Mouse (Mus musculus) frontal cortex, adult (tissue): ENCODE measurements around the gene Enpp7.

Experiments used
- ATAC-seq: cut with Nextera tagmentation; 2 replicates; pipeline ENCODE4 v1.9.2; 2017; ENCODE audit warnings: mild to moderate bottlenecking, moderate library complexity, mixed read lengths; ENCODE audit not compliant: low TSS enrichment

Enpp7 gene

DNA sequence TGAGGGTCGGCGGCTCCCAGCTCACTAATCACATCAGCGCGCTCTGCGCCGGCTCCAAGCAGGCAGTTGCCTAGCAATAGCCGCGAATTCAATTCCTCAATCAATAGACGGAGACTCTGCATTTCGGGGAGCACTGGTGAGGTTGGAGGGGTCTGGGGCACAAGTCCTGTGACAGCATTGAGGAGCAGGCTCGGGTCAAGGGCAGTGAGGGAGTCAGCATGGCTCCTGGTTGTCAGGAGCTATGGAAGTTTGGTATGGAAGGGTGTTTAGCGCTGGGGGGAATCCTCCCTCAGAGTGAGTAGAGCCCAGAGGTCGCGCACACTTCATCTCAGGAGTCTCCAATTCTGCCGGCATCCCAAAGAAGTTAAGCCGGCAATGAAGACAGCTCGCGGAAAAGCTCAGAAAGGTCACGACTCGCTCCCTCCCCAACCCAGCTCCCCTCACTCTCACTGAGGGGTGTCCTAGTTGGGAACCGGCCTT, 47.7 kb downstream of the Enpp7 start:
- ATAC-seq = no peak

DNA sequence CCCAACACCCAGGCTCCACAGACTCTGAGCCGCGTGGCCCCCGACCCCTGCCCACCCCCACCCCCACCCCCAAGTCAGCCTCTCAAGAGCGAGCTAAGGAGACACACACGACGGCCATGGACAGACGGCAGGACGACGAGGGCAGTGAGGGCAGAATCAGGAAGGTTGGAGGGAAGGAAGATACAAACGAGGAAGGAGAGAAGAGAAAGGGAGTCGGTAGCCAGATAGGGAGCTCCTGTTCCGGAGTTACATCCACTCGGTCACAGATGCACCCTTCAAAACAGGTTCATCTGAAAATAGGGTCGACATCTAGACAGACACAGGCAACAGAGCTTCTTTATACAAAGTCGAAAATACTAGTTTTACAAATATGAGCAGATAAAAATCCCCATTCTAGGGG, 48.5 kb downstream of the Enpp7 start:
- no peak for ATAC-seq

DNA sequence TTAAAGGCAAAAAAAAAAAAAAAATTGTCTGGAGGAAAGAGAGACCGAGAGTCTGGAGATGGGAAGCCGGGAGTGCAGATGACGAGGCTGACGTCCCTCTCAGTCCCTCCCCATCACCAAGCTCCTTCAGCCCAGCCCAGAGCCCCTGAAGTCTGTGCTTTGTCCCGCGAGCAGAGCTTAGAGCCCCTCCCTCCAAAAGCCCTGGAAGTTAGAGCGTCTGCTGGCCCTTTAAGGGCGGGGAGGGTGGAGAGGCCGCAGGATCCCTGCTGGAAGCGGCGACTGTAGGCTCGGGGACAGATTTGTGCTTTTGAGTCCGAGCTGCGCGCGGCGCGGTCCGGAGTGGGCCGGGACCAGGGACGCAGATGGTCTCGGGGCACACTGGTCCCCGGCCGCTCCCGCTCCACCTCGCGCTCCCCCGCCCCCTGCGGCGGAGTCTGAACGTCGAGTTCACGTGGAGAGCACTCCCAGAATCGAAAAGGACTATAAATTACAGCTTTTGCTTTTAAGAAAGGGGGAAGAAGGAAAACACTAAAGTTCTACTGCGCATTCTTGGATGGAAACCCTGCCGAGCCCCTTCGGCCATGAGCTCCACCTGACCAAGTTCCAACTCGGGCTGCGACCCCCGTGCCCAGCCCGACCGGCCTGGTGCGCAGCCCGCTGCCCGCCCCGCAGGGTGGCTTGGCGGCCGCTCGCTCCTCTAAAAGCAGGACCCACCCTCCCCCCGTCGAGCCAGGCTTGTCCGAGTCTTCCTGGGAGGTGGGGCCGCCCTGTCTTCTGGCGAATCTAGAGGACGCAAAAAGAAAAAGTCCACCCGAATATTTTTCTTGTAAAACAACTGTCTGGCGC, 49.2 kb downstream of the Enpp7 start:
- ATAC-seq = no peak

DNA sequence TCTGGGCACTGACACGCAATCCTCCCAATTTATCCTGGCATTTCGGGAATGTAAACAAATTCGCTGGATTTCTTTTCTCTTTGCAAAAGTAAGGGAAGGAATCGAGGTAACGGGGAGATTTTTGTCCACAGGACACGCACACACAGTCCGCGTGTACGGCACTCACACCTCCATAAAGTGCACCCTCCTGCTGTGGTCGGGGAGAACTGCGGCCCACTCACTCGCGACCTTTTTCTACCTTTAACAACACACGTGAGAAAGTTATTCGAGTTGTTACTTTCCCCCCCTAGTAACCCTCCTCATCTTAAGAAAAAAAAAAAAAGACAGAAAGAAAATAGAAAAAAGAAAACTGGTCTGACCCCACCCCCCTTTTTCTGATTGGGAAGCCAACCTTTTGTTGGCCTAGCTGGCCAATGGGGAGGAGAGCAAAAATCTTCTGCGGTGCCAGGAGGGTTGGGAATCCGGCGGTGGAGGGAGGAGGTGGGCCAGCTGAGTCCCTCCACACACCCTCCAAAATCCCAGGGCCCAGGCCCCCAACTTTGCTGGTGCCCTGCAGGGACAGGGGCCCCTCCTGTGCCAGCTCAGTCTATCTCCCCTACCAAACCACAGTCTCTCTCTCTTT, 49.9 kb downstream of the Enpp7 start:
- no peak for ATAC-seq

DNA sequence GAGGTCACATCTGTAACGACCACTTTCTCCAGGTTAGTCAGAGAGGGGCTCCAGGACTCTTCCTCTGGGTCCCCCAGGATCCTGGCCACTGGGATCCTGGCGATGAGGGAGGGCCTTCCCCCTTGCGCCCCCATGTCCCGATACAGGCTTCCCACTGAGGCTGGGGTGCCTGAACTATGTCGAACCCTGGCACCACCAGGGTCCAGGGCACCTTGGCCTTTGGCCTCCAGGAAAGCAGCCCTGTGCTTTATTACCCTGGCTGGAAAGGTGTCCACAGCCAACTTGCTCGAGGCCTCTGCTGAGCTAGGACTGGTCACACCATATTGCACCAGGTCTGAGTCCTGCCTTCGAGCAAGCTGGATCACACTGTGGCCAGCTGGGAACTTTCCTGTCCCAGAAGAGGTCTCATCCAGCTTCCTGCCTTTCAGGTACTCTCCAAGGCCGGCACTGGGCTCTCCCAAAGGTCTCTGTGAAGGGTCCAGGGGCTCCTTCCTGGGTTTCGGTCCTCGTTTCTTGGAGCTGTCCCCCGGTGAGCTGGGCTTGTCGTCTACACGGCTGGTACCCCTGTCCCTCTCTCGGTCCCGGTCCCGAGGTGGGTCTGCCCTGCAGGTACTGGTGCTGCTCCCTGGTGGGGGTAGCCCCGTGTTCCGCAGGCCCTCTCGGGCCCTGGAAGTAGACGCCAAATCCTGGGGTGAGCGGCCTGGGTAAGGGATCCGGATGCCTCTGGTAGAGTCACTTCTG, 50.9 kb downstream of the Enpp7 start:
- ATAC-seq = no peak

DNA sequence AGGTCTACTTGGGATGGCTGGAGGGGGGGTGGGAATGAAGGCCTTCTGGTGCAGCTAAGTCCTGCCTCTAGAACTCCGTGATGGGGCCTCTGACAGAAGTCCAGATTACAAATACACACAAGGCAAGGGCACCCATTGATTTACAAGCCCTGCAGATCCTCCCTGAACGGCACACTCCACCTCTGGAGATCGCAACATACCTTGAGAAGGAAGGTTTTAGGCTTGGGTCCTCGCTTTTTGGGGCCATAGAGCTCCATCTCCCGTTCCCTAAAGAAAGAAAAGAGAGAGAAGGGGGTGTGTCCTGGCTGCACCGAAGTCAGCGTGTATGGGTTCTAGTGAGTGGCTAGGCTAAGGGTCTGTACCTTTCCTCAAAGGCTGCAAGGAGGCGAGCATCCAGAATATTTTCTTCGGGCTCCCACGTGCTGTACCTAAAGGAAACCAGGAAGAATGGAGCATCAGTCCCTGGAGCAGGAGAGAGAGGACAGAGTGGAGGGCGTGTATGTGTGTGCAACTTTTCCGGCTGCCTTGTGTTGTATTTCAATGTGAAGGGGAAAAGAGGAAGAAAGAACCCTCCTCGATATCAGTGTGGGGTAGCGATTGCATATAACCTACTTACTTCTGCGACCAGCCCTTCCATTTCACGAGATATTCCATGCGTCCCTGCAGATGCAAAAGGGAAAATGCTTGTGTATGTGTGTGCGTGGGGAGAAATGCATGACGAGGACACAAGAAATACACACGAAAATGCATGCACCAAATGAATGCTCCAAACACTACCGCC, 51.9 kb downstream of the Enpp7 start:
- ATAC-seq = no peak

DNA sequence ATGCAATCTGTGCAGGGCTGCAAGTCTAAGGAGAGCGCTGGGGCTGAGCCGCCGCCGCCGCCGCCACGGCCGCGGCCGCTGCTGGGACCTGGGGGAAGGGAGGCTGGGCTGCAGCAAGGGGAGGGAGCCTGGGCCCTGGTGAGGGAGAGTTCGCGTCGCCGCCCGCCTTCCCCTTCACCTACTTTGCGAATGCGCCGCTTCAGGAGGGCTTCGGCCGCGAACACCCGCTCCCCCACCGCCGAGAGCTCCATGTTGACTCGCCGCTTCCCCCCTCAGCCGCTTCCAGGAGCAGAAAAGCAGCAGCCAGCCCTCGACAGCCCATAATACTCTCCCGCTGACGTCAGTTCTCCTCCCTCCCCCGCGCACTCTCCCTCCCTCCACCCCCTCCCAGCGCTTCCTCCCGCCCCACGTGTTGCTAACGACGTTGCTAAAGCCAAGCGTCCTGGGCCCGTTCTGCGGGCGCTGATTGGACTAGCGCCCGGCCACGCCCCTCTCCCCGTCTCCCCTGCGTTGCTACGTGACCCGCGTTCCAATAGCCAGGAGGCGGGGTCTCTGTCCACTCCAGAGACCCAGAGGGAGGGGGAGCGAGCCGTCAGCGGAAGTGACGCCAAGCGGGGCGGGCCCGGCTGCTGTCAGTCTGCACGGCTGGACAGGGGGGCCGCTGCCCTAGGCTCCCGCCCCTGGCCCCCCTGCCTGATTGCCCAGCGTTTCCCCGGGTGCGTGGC, 52.8 kb downstream of the Enpp7 start, which contains the start of gene Cbx8:
Gene Cbx8, minus strand, starts transcription at position 370 of the 725 bp plus-strand sequence.
- peak; percentile 86 for ATAC-seq

DNA sequence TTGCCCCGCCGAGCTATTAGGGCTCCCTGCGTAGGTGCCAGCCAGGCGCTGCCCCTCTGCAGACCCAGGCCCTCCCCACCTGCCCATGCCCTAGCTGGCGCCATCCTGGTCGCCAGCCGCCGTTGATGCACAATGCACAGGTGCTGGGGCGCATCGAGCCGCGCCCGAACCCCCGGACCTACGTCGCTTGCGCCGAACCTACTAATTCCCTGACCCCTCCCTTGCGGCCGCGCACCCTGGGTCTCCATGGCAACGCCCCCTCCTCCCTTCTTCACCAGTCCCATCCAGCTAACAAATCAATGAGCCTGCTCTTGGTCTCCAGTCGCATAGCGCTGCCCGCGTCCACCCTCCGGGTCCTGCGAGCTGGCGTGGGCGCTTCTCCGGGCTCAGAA, 53.3 kb downstream of the Enpp7 start:
- peak; percentile 43 for ATAC-seq

DNA sequence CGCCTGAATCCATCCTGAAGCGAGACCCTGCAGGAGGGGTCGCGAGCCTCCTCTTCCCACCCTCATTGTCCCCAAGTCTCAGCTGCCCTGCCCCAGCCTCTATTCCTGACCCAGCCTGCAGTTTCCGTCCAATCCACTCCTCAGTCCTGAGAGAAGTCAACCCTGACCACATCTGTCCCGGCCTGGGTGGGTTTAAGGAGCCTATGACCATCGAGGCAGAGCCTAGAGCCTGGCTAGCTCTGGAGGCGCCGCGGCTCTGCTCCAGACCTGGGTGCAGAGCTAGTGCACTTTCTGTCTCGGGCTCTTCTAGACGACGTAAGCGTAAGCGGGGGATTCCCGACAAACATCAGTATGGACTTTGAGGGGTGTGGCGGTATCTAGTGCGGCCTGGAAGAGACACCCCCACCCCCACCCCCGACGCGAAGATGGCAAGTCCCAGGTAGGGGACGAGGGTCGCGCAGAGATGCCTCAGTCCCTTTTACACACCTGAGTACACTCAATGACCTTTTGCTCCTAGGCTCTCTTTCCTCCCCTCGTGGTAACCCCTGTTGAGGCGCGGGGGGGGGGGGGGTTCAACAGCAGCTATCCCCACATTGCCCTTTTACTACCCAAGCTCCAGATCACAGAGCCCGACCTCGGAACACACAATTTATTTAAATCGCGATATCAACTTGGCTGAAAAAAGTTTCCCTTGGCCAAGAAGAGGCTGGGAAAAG, 53.9 kb downstream of the Enpp7 start:
- ATAC-seq = no peak
